Mouse (Mus musculus): Measurements from ENCODE around the gene Mcoln1.

Gene Mcoln1

GRCm38 (mm10) chr8:3552240-3552639 is 52.0 kb downstream of the Mcoln1 start:
- in situ Hi-C loops (cut with MboI, MseI): no loop called here

- in situ Hi-C loops (cut with MboI, MseI): no loop called here
Observed at GRCm38 (mm10) chr8:3556114-3556513, 55.9 kb downstream of the Mcoln1 start.
